Comparison of ENCODE assay signal across 15 mouse cellular contexts in genomic region chr10:17407854-17408606, GRCm38 (mm10).
DNase-seq lines count a peak whose midpoint lies in the region; ATAC-seq and TF ChIP-seq lines count a peak whose summit lies in the region.
"Had no signal": no experiment of that assay in that cellular context is flagged by ENCODE, and none has a peak within 500 bp of the region (broad histone marks: within the 10 kb centered on the region; RNA-seq: fewer than 3 reads in every experiment).

No protein-coding gene starts in this region.

- ATAC-seq in common myeloid progenitor, adult 5-6 weeks (replicated peaks; ENCODE audit: low read depth, poor library complexity, severe bottlenecking): peak; percentile 65
- peak; percentile 56; the same call in 1 of the 2 replicates for ATAC-seq in monocyte, adult 5-6 weeks (replicated peaks; ENCODE audit: insufficient number of reproducible peaks, low FRiP score, low TSS enrichment, poor library complexity, severe bottlenecking)
- ATAC-seq in erythroblast, adult 5-6 weeks (replicated peaks; ENCODE audit: low FRiP score, poor library complexity, severe bottlenecking): no peak

- WGBS in kidney, adult 2 months: 37% methylated on average over 2 of the region's 2 CpGs

- no peak overlapping the region for H3K27ac ChIP-seq in kidney, adult 2 months (ENCODE audit: insufficient read depth, low read depth, low read length)
- H3K27ac ChIP-seq: hindbrain, embryonic 15.5 days; midbrain, embryonic 12.5 days had no signal

- H3K27me3 ChIP-seq in kidney, adult 2 months (replicated peaks; ENCODE audit: control insufficient read depth, insufficient read depth, low read length): no peaks in the 10 kb centered on the region
- H3K27me3 ChIP-seq: hindbrain, embryonic 15.5 days; midbrain, embryonic 12.5 days had no signal

- DNase-seq in kidney, adult 2 months: peak; percentile 61
- no peak for DNase-seq in kidney, postnatal 14 days
- DNase-seq in 416B (ENCODE audit: low read depth): peak; percentile 80
- no peak for DNase-seq in urinary bladder, postnatal 10 days (ENCODE audit: low spot score)
- DNase-seq in thymus, adult 18-20 months: no peak
- DNase-seq: adrenal gland, adult 2 months; B cell, adult 2 months; cerebellum, adult 2 months; heart, postnatal 10 days; thymus, postnatal 25 days had no signal

- no peak for TF ChIP-seq CTCF in kidney, adult 2 months (conservative IDR thresholded peaks at IDR 0.05; ENCODE audit: insufficient read depth, insufficient read length, low read depth, low read length)

- H3K4me3 ChIP-seq in kidney, adult 2 months (ENCODE audit: insufficient read depth, low read depth, low read length): no peak overlapping the region
- H3K4me3 ChIP-seq: hindbrain, embryonic 15.5 days; midbrain, embryonic 12.5 days had no signal

- no peaks in the 10 kb centered on the region for H3K36me3 ChIP-seq in kidney, adult 2 months (ENCODE audit: control insufficient read depth, insufficient read depth, low read length)
- H3K36me3 ChIP-seq: hindbrain, embryonic 15.5 days; midbrain, embryonic 12.5 days had no signal

- no peak for TF ChIP-seq POLR2A in kidney, adult 2 months (IDR thresholded peaks at IDR 0.05; ENCODE audit: low read depth, low read length)

- peaks cover 7% of the 10 kb centered on the region for H3K4me1 ChIP-seq in kidney, adult 2 months (ENCODE audit: control insufficient read depth, insufficient read depth, low read length)
- H3K4me1 ChIP-seq: hindbrain, embryonic 15.5 days had no signal

Comparison
In these comparisons a context has a peak if more than half of its experiments do, and no peak if none do; other contexts are left out.
1. DNase-seq: peak in kidney, adult 2 months (single experiment) and 416B (single experiment); none in kidney, postnatal 14 days (single experiment), urinary bladder, postnatal 10 days (single experiment) and thymus, adult 18-20 months (0 of 2).